Mouse (Mus musculus) ES-E14 (cell line): ENCODE measurements around the gene Stag2. TPM values are rescaled to one million over a fixed set of nuclear protein-coding genes. Genes with fewer than 3 reads are reported as not detected.

Experiments used
- DNase-seq: peaks from one replicate; pipeline ENCODE4 v3.0.0-alpha.2; 2013; ENCODE audit warnings: low read depth, low spot score
- H3K27ac ChIP-seq: 2 replicates; pipeline ENCODE4 v1.5.1; 2012; ENCODE audit warnings: low read depth, mild to moderate bottlenecking, low read length, moderate library complexity, mixed read lengths; ENCODE audit not compliant: poor library complexity, insufficient read depth, severe bottlenecking
- H3K36me3 ChIP-seq: 2 replicates; pipeline ENCODE4 v1.6.1; 2012; ENCODE audit warnings: mild to moderate bottlenecking, low read length, moderate library complexity, mixed read lengths; ENCODE audit not compliant: control insufficient read depth, poor library complexity, insufficient read depth, severe bottlenecking
- H3K4me1 ChIP-seq, 2 experiments: fragments of 150-350 bp in 1 of 2; sonication (generic) in 1 of 2; 2 replicates each; pipeline ENCODE4 v1.6.1; 2012; ENCODE audit warnings: low read length in 2 of 2, mild to moderate bottlenecking in 1 of 2, mixed read lengths in 1 of 2; ENCODE audit not compliant: control insufficient read depth in 2 of 2, insufficient read depth in 2 of 2, poor library complexity in 1 of 2
- H3K4me3 ChIP-seq, 2 experiments: fragments of 150-350 bp in 1 of 2; sonication (generic) in 1 of 2; 2 replicates each; pipeline ENCODE4 v1.5.1; 2012; ENCODE audit warnings: low read length in 2 of 2, low read depth in 1 of 2, mild to moderate bottlenecking in 1 of 2, mixed read lengths in 1 of 2; ENCODE audit not compliant: insufficient read depth in 1 of 2, poor library complexity in 1 of 2, severe bottlenecking in 1 of 2
- H3K9ac ChIP-seq: 2 replicates; pipeline ENCODE4 v1.6.1; 2012; ENCODE audit warnings: low read depth, mild to moderate bottlenecking, low read length, mixed read lengths; ENCODE audit not compliant: poor library complexity, insufficient read depth, severe bottlenecking
- H3K9me3 ChIP-seq: fragments of 150-350 bp; sonication (generic); 2 replicates; pipeline ENCODE4 v1.6.1; 2012; ENCODE audit warnings: low read depth, mild to moderate bottlenecking, low read length; ENCODE audit not compliant: control insufficient read depth, insufficient read depth
- CHD2 ChIP-seq: IDR thresholded peaks from 2 replicates; pipeline ENCODE4 v1.6.1; 2014; ENCODE audit warnings: mild to moderate bottlenecking, low read depth, low read length, inconsistent platforms
- HCFC1 ChIP-seq: IDR thresholded peaks from 2 replicates; pipeline ENCODE4 v1.6.1; 2012; ENCODE audit warnings: low read length, inconsistent platforms, borderline replicate concordance; ENCODE audit not compliant: insufficient read depth
- MAFK ChIP-seq: IDR thresholded peaks from 2 replicates; pipeline ENCODE4 v1.6.1; 2014; ENCODE audit warnings: mild to moderate bottlenecking, low read depth, low read length, inconsistent platforms; ENCODE audit not compliant: insufficient read depth
- ZC3H11A ChIP-seq: IDR thresholded peaks from 2 replicates; pipeline ENCODE4 v1.6.1; 2012; ENCODE audit warnings: low read depth, mild to moderate bottlenecking, inconsistent platforms, low read length, borderline replicate concordance
- ZNF384 ChIP-seq: IDR thresholded peaks from 2 replicates; pipeline ENCODE4 v1.6.1; 2012; ENCODE audit warnings: low read depth, low read length, inconsistent platforms
- in situ Hi-C, 2 experiments: fragments of 600-800 bp; cut with MboI; formaldehyde crosslinking; loops; one replicate each; pipeline ENCODE4 v1.15.1; 2025; ENCODE audit warnings: low sequenced_read_pairs in 2 of 2, inconsistent platforms in 1 of 2; ENCODE audit not compliant: unreplicated experiment in 2 of 2
- total RNA-seq: library from RNA; depleted of rRNA; stranded (reverse); fragments of 300-350 nt; gene quantifications from 2 replicates; pipeline ENCODE4 v1.2.3, GENCODE M21; 2012

Gene Stag2
- total RNA-seq, 1 experiment = 35.8 TPM

- H3K27ac ChIP-seq = 0 out of 2 replicates have a peak overlapping the region, but pooled peaks have one; percentile 19
- H3K4me3 ChIP-seq = peak overlapping the region; percentile 66 to 74
- TF ChIP-seq MAFK (0 out of 2 replicates have a peak, but pooled peaks have one; percentile 7), HCFC1 (no peak), ZC3H11A (no peak)
- H3K36me3 ChIP-seq = no peaks in the 10 kb centered on the region
- no peaks in the 10 kb centered on the region for H3K9me3 ChIP-seq
- H3K4me1 ChIP-seq = no peaks in the 10 kb centered on the region; a peak in 1 of 4 replicates
- in situ Hi-C loops = no loop called here
- H3K9ac ChIP-seq = peak overlapping the region; percentile 66
- DNase-seq = no peak
Measured at GRCm38 (mm10) chrX:42151903-42152369, 2.8 kb downstream of the Stag2 start.

- H3K9me3 ChIP-seq = no peaks in the 10 kb centered on the region
- in situ Hi-C loops = no loop called here
- H3K27ac ChIP-seq = no peak overlapping the region
- no peak for DNase-seq
- H3K4me1 ChIP-seq = no peaks in the 10 kb centered on the region; a peak in 1 of 4 replicates
- no peak overlapping the region for H3K9ac ChIP-seq
- no peak for TF ChIP-seq CHD2
- no peak for TF ChIP-seq ZNF384
- no peak for TF ChIP-seq ZC3H11A
- TF ChIP-seq HCFC1 = no peak
- TF ChIP-seq MAFK = no peak
- no peaks in the 10 kb centered on the region for H3K36me3 ChIP-seq
- no peak overlapping the region for H3K4me3 ChIP-seq
Measured at GRCm38 (mm10) chrX:42153056-42153455, 3.9 kb downstream of the Stag2 start.

- Histone ChIP-seq H3K4me3 (no peak overlapping the region), H3K9me3 (no peaks in the 10 kb centered on the region), H3K36me3 (no peaks in the 10 kb centered on the region), H3K4me1 (no peaks in the 10 kb centered on the region), H3K27ac (no peak overlapping the region), H3K9ac (no peak overlapping the region)
- in situ Hi-C loops = no loop called here
- TF ChIP-seq ZNF384 (no peak), CHD2 (no peak), HCFC1 (no peak), MAFK (no peak), ZC3H11A (no peak)
- no peak for DNase-seq
Measured at GRCm38 (mm10) chrX:42165455-42165854, 16.3 kb downstream of the Stag2 start.

- no peak overlapping the region for H3K27ac ChIP-seq
Measured at GRCm38 (mm10) chrX:42170811-42171210, 21.7 kb downstream of the Stag2 start.

GRCm38 (mm10) chrX:42187590-42187989 lies 38.5 kb downstream of the Stag2 start:
- Histone ChIP-seq H3K27ac (no peak overlapping the region), H3K9ac (no peak overlapping the region), H3K4me3 (no peak overlapping the region), H3K36me3 (no peaks in the 10 kb centered on the region), H3K4me1 (no peaks in the 10 kb centered on the region), H3K9me3 (no peaks in the 10 kb centered on the region)
- in situ Hi-C loops = no loop called here
- TF ChIP-seq HCFC1 = no peak
- TF ChIP-seq ZC3H11A = no peak
- no peak for TF ChIP-seq ZNF384
- no peak for TF ChIP-seq MAFK
- TF ChIP-seq CHD2 = no peak
- no peak for DNase-seq

More at GRCm38 (mm10) chrX:42170811-42171210, 21.7 kb downstream of the Stag2 start:
- no peak for TF ChIP-seq ZNF384
- no peak for TF ChIP-seq CHD2
- no peak for TF ChIP-seq ZC3H11A
- no peak for TF ChIP-seq HCFC1
- TF ChIP-seq MAFK = no peak
- no peak overlapping the region for H3K9ac ChIP-seq
- H3K4me3 ChIP-seq = no peak overlapping the region
- DNase-seq = no peak
- H3K36me3 ChIP-seq = no peaks in the 10 kb centered on the region
- in situ Hi-C loops = no loop called here
- H3K9me3 ChIP-seq = no peaks in the 10 kb centered on the region
- no peaks in the 10 kb centered on the region for H3K4me1 ChIP-seq
